Mouse (Mus musculus) midbrain, embryonic 14.5 days (tissue): ENCODE results near the gene A2m. TPM values are rescaled to one million over a fixed set of nuclear protein-coding genes. Genes with fewer than 3 reads are reported as not detected.

Source experiments
- ATAC-seq: fragments of 200-750 bp; cut with Nextera tagmentation; 2 replicates; pipeline ENCODE4 v1.8.0; 2017; ENCODE audit warnings: moderate number of reproducible peaks, moderate library complexity; ENCODE audit not compliant: low FRiP score, low TSS enrichment
- DNase-seq: peaks from one replicate; pipeline ENCODE4 v3.0.0-alpha.2; 2015
- H3K27ac ChIP-seq: fragments of 300-500 bp; sonication (generic); replicated peaks from 2 replicates; pipeline ENCODE4 v1.5.1; 2014; ENCODE audit warnings: mild to moderate bottlenecking, low read depth, low read length, moderate library complexity
- H3K27me3 ChIP-seq: fragments of 300-500 bp; sonication (generic); 2 replicates; pipeline ENCODE4 v1.6.1; 2014; ENCODE audit warnings: low read length, control low read depth, mixed read lengths; ENCODE audit not compliant: control insufficient read depth, insufficient read depth
- H3K36me3 ChIP-seq: fragments of 300-500 bp; sonication (generic); 2 replicates; pipeline ENCODE4 v1.6.1; 2014; ENCODE audit warnings: low read length, control low read depth; ENCODE audit not compliant: control insufficient read depth, insufficient read depth
- H3K4me1 ChIP-seq: fragments of 300-500 bp; sonication (generic); 2 replicates; pipeline ENCODE4 v1.6.1; 2014; ENCODE audit warnings: mild to moderate bottlenecking, antibody characterized with exemption, low read length, control low read depth; ENCODE audit not compliant: control insufficient read depth, insufficient read depth
- H3K4me2 ChIP-seq: fragments of 300-500 bp; sonication (generic); 2 replicates; pipeline ENCODE4 v1.6.1; 2014; ENCODE audit warnings: mild to moderate bottlenecking, low read length, moderate library complexity
- H3K4me3 ChIP-seq: fragments of 300-500 bp; sonication (generic); replicated peaks from 2 replicates; pipeline ENCODE4 v1.5.1; 2014; ENCODE audit warnings: low read depth, low read length
- H3K9ac ChIP-seq: fragments of 300-500 bp; sonication (generic); replicated peaks from 2 replicates; pipeline ENCODE4 v1.6.1; 2014; ENCODE audit warnings: mild to moderate bottlenecking, low read length, moderate library complexity
- H3K9me3 ChIP-seq: fragments of 300-500 bp; sonication (generic); 2 replicates; pipeline ENCODE4 v1.6.1; 2016; ENCODE audit warnings: low read length, control low read depth, mixed read lengths; ENCODE audit not compliant: control insufficient read depth
- WGBS: fragments of 180-500 bp; shearing (Covaris S2); extraction: QIAGEN DNeasy Blood & Tissue Kit; methylation state at CpG from one replicate; pipeline ENCODE4 v1.1.7; 2014; 5-methylcytosine and 5-hydroxymethylcytosine counted together
- polyA plus RNA-seq: library from polyadenylated mRNA; unstranded; fragments of >200 nt; fragmentation: Nextera tagmentation; extraction: Ambion mirVana; gene quantifications from 2 replicates; pipeline ENCODE4 v1.2.1, GENCODE M21; 2014

Gene A2m
- polyA plus RNA-seq, result 6.7 and 17.1 TPM in 2 replicates

DNA sequence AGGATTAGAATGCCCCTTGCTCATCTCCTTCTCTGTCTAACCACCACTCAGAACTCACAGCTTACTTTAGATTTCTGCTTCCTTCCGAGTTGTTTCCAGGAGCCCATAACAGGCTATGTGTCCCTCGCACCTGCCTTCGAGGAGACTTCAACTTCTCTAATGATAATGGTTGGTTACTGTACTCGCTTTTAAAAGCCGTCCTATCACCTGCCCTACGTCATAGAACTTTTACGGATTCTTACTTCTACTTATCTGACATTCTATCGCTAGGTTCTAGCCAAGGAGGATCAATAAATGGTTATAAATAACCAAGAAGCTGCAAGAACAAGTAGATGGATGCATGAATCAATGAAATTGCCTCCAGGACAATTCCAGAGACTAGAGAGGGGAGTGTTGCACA lies at the start of gene A2m:
Gene A2m, plus strand, starts transcription at position 301 of the 400 bp plus-strand sequence.
- H3K27ac ChIP-seq, result peak within 1 kb of the TSS; percentile 49; the same call in 1 of the 2 replicates

DNA sequence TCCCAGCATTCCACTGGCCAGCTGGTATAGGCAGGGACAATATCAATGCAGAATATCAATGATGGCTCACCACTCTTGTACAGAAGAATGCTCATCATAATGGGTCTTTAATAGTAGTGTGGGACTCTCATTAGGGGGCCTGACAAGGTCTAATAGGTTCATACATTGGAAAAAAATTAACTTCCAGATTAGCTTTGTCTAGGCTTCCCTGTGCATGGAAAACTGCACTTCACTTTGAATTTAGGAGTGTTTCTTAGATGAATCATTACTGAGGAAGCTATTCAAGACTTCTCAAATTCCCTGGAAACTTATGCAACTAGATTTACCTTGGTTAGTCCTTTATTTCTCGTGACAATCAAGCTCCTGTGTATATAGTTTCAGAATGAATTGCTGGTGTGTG lies 45.0 kb upstream of the A2m start:
- Histone ChIP-seq H3K9me3 (no peaks in the 10 kb centered on the region), H3K9ac (no peak overlapping the region), H3K27me3 (no peaks in the 10 kb centered on the region), H3K27ac (no peak overlapping the region), H3K4me3 (no peak overlapping the region), H3K36me3 (no peaks in the 10 kb centered on the region), H3K4me2 (no peak overlapping the region), H3K4me1 (no peaks in the 10 kb centered on the region)
- DNase-seq, result no peak
- ATAC-seq, result no peak
- WGBS, result 51% methylated on average over 1 of the region's 1 CpGs

More for the DNA sequence above, at the start of gene A2m:
- Histone ChIP-seq H3K4me1 (0 out of 2 replicates have a peak, but pooled peaks cover 5% of the 10 kb centered on the region), H3K36me3 (no peaks in the 10 kb centered on the region), H3K27me3 (no peaks in the 10 kb centered on the region), H3K4me2 (peak within 1 kb of the TSS; percentile 55), H3K9ac (peak within 1 kb of the TSS; percentile 40; the same call in 1 of the 2 replicates), H3K4me3 (peak within 1 kb of the TSS; percentile 21), H3K9me3 (no peaks in the 10 kb centered on the region)
- no peak for DNase-seq
- ATAC-seq, result no peak
- 88% methylated on average over 8 of the region's 8 CpGs for WGBS

DNA sequence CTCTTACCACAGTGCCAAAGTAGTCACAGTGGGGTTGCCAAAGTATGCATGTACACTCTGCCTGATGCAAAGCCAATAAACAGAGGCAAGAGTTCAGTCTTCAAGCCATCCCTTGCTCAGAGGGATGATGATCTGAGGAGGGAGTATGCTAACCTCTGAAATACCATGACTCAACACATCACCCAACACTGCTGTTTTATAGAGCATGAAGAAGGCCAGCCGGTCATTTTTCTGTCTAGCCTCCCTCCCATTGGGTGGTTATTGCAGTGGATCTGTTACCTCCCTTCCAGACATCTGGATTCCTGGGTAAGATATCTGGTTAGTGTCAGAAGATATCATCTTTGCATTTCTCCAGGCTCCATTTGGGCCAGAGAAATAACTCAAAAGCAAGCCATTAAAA lies 34.2 kb upstream of the A2m start:
- no peak overlapping the region for H3K9ac ChIP-seq
- H3K4me3 ChIP-seq, result no peak overlapping the region
- no peak for ATAC-seq
- no peaks in the 10 kb centered on the region for H3K36me3 ChIP-seq
- H3K27ac ChIP-seq, result no peak overlapping the region
- 87% methylated on average over 1 of the region's 1 CpGs for WGBS
- DNase-seq, result no peak
- no peak overlapping the region for H3K4me2 ChIP-seq
- no peaks in the 10 kb centered on the region for H3K4me1 ChIP-seq
- H3K27me3 ChIP-seq, result no peaks in the 10 kb centered on the region
- H3K9me3 ChIP-seq, result no peaks in the 10 kb centered on the region

DNA sequence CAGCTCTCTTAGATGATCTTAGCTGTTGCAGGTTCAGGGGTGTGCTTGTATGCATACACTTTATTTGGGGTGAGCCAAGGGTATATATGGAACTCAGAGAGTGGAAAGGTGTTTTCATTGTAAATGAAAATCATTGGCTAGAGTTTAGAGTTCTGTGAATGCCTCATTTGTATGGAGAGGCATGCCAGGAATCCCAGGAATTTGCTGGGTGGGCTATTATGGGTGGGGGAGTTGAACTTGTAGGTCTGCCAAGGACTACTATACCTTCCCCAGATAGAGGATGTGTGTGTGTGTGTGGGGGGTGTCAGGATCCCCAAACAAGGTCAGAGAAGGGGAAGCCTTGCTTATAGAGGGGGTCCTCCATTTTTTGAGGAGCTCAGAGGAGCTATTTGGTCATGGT lies 27.3 kb upstream of the A2m start:
- ATAC-seq (no peak), DNase-seq (no peak)
- Histone ChIP-seq H3K4me2 (no peak overlapping the region), H3K4me3 (no peak overlapping the region), H3K9me3 (no peaks in the 10 kb centered on the region), H3K4me1 (no peaks in the 10 kb centered on the region), H3K36me3 (no peaks in the 10 kb centered on the region), H3K9ac (no peak overlapping the region), H3K27me3 (no peaks in the 10 kb centered on the region), H3K27ac (no peak overlapping the region)

DNA sequence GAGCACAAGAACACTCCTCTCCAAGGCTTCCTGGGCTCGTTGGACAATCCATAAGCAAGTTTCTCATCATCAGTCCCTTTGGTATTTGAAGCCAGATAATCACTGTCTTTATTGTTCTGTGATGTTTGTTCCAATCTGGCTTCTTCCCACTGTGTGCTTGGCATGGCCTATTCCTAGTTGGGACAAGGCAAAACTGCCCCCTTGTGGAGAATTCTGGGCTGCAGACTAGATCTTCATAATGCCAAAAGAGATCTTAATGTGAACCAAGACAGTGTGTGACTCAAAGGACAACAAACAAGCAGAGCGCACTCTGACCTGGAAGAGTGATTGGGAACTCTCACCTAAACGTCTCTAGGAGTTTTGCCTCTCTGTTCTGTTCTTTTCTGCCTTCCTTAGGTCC lies 23.4 kb upstream of the A2m start:
- WGBS, result 38% methylated on average over 3 of the region's 3 CpGs
- no peak overlapping the region for H3K4me2 ChIP-seq
- no peak overlapping the region for H3K4me3 ChIP-seq
- no peak overlapping the region for H3K9ac ChIP-seq
- ATAC-seq (no peak), DNase-seq (peak; percentile 54)
- no peaks in the 10 kb centered on the region for H3K9me3 ChIP-seq
- no peaks in the 10 kb centered on the region for H3K4me1 ChIP-seq
- H3K27me3 ChIP-seq, result no peaks in the 10 kb centered on the region
- H3K36me3 ChIP-seq, result no peaks in the 10 kb centered on the region
- no peak overlapping the region for H3K27ac ChIP-seq

DNA sequence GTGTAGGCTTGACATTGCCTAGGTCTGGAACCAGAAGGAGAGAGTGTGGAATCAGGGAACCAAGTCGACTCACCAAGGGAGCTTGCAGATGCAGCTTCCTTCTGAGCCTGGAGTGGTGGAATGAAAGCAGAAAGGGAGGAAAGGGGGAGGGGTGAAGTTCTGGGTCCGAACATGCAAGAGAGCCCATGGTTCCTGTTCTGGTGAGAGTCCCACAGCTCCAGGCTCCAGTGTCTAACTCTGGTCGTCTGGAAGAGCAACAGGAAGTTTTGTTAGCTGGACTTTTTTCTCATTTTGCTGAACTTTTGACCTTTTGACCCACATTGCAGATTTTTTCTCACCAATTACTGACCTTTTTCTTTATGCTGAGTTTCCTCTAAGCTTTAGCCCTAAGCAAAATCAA lies 17.7 kb upstream of the A2m start:
- ATAC-seq (no peak), DNase-seq (no peak)
- Histone ChIP-seq H3K4me3 (no peak overlapping the region), H3K4me2 (no peak overlapping the region), H3K9me3 (no peaks in the 10 kb centered on the region), H3K27me3 (no peaks in the 10 kb centered on the region), H3K9ac (no peak overlapping the region), H3K36me3 (no peaks in the 10 kb centered on the region), H3K27ac (no peak overlapping the region), H3K4me1 (no peaks in the 10 kb centered on the region)
- 48% methylated on average over 3 of the region's 3 CpGs for WGBS

DNA sequence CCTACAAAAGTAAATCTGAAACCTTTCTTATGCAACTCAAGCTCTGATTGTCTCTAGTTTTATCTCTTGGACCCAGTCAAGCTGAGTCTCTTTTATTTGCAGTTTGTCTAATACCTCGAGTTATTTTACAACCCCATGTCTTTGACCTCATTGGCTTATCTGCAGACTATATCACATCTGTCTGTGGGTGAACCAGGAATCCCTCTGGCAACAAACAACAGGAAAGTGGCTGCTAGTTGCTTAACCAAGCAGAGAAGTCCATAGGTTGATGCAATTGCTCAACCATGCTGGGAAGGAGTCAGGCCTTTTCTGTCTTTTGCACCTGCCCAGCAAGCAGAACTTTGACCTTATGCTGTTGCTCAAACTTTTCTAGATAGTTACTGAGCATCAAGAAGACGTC lies 12.7 kb upstream of the A2m start:
- Histone ChIP-seq H3K27me3 (no peaks in the 10 kb centered on the region), H3K36me3 (no peaks in the 10 kb centered on the region), H3K4me3 (no peak overlapping the region), H3K9ac (no peak overlapping the region), H3K4me2 (no peak overlapping the region), H3K4me1 (no peaks in the 10 kb centered on the region), H3K27ac (no peak overlapping the region), H3K9me3 (no peaks in the 10 kb centered on the region)
- 80% methylated on average over 2 of the region's 2 CpGs for WGBS
- ATAC-seq, result no peak
- no peak for DNase-seq

DNA sequence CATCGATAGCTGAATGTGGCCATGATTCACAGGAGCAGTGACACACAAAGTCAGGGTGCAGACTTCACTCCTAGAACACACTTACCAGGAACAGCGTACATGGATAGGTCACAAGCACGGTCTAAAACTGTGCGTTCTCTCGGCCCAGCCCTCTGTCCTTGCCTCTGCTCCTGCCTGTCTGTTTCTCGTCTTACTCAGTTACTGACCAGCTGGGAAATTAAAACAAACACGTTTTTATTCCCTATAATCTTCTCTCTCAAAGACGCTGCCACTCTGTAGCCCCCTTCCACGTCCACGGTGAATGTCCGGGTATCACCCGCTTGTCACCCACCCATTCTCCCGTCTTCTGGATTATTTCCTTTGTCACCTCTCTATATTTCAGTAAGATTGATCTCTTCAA lies 656 bp upstream of the A2m start:
- Histone ChIP-seq H3K36me3 (no peaks in the 10 kb centered on the region), H3K27ac (no peak overlapping the region), H3K4me2 (no peak overlapping the region), H3K9me3 (no peaks in the 10 kb centered on the region), H3K4me3 (no peak overlapping the region), H3K27me3 (no peaks in the 10 kb centered on the region), H3K9ac (no peak overlapping the region), H3K4me1 (0 out of 2 replicates have a peak, but pooled peaks cover 5% of the 10 kb centered on the region)
- DNase-seq (no peak), ATAC-seq (no peak)
- 74% methylated on average over 13 of the region's 13 CpGs for WGBS

DNA sequence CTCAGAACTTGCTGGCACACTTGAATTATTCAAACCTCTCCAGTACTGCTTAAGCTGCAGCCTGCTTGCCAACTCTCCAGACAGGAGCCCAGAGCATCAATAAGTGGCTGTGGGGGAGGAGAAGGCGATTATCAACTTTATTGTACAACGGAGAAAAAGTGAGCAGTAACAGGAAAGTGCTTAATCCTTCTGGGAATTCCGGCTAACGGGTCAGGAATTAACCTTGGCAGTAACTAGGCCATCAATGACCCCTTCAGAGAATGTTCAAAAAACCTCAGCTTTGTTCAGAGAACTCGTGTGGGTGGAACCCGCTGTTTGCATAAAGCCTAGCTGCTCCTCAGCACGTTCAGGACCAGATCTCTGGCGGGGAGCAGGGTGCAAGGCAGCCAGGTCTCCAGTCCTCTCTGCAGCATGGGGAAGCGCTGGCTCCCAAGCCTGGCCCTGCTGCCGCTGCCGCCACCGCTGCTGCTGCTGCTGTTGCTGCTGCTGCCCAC lies 749 bp downstream of the A2m start:
- Histone ChIP-seq H3K27ac (peak overlapping the region; percentile 49; the same call in 1 of the 2 replicates), H3K4me3 (peak overlapping the region; percentile 21), H3K4me2 (peak overlapping the region; percentile 55), H3K9me3 (no peaks in the 10 kb centered on the region), H3K36me3 (no peaks in the 10 kb centered on the region), H3K4me1 (0 out of 2 replicates have a peak, but pooled peaks cover 5% of the 10 kb centered on the region), H3K27me3 (no peaks in the 10 kb centered on the region), H3K9ac (peak overlapping the region; percentile 40; the same call in 1 of the 2 replicates)
- under 1% methylated on average over 12 of the region's 12 CpGs for WGBS
- peak; percentile 71; the same call in 1 of the 2 replicates for ATAC-seq
- DNase-seq, result peak; percentile 68
